12 mouse cellular contexts compared by ENCODE assay signal in the genomic region with DNA sequence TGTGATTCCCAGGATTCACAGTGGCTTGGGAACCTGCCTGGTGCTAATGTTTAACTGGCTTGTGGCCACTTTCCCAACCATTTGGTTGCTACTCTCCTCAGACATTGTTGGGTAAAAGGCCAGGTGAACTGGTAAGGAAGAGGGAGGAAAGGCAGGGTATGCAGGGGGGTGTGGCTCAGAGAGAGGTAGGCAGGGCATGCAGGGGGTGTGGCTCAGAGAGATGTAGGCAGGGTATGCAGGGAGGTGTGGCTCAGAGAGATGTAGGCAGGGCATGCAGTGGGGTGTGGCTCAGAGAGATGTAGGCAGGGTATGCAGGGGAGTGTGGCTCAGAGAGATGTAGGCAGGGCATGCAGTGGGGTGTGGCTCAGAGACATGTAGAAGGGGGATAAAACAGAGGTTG. TPM values are rescaled to one million over a fixed set of nuclear protein-coding genes. Genes with fewer than 3 reads are reported as not detected.
A peak's percentile ranks its signal among the peaks of the same experiment; 100 is the strongest.
DNase-seq lines count a peak whose midpoint lies in the region; ATAC-seq lines count a peak whose summit lies in the region.
"Had no signal": no experiment of that assay in that cellular context is flagged by ENCODE, and none has a peak within 500 bp of the region (broad histone marks: within the 10 kb centered on the region; RNA-seq: fewer than 3 reads in every experiment).

No protein-coding gene starts in this region.

- H3K4me1 ChIP-seq in midbrain, embryonic 13.5 days (replicated peaks), result no peaks in the 10 kb centered on the region
- H3K4me1 ChIP-seq in forebrain, embryonic 13.5 days, result no peaks in the 10 kb centered on the region
- H3K4me1 ChIP-seq: hindbrain, embryonic 15.5 days had no signal

- H3K36me3 ChIP-seq in midbrain, embryonic 13.5 days, result no peaks in the 10 kb centered on the region
- H3K36me3 ChIP-seq in forebrain, embryonic 13.5 days (ENCODE audit: poor library complexity, severe bottlenecking), result no peaks in the 10 kb centered on the region
- H3K36me3 ChIP-seq: hindbrain, embryonic 15.5 days had no signal

- H3K27ac ChIP-seq in midbrain, embryonic 13.5 days, result no peak overlapping the region
- H3K27ac ChIP-seq in forebrain, embryonic 13.5 days, result no peak overlapping the region
- H3K27ac ChIP-seq: hindbrain, embryonic 15.5 days had no signal

- peak; percentile 4 for DNase-seq in embryo, embryonic 11 days
- no peak for DNase-seq in embryo, embryonic 9.5 days (ENCODE audit: extremely low spot score)
- DNase-seq in c-Kit-positive CD71-positive TER-119-negative erythroid progenitor cells, embryonic 14.5 days (ENCODE audit: low read depth), result peak; percentile 17
- peak; percentile 39 for DNase-seq in kidney, postnatal 14 days
- DNase-seq in lung, postnatal 10 days, result peak; percentile 11
- DNase-seq in testis, postnatal 10 days (ENCODE audit: low spot score), result no peak
- DNase-seq: cerebellum, adult 9-10 months; heart, adult 18-20 months; spleen, adult 18-20 months had no signal

- H3K9me3 ChIP-seq in midbrain, embryonic 13.5 days, result no peaks in the 10 kb centered on the region
- H3K9me3 ChIP-seq in forebrain, embryonic 13.5 days (replicated peaks), result no peaks in the 10 kb centered on the region
- H3K9me3 ChIP-seq: hindbrain, embryonic 15.5 days had no signal

- no peak overlapping the region for H3K9ac ChIP-seq in midbrain, embryonic 13.5 days (replicated peaks)
- H3K9ac ChIP-seq in forebrain, embryonic 13.5 days, result no peak overlapping the region
- H3K9ac ChIP-seq: hindbrain, embryonic 15.5 days had no signal

- ATAC-seq in midbrain, embryonic 13.5 days, result no peak
- no peak for ATAC-seq in forebrain, embryonic 13.5 days

- H3K4me3 ChIP-seq in midbrain, embryonic 13.5 days (replicated peaks), result no peak overlapping the region
- no peak overlapping the region for H3K4me3 ChIP-seq in forebrain, embryonic 13.5 days
- H3K4me3 ChIP-seq: hindbrain, embryonic 15.5 days had no signal

- no peak overlapping the region for H3K4me2 ChIP-seq in midbrain, embryonic 13.5 days (replicated peaks)
- no peak overlapping the region for H3K4me2 ChIP-seq in forebrain, embryonic 13.5 days
- H3K4me2 ChIP-seq: hindbrain, embryonic 15.5 days had no signal

- peaks cover 6% of the 10 kb centered on the region; the same call in 1 of the 2 replicates for H3K27me3 ChIP-seq in midbrain, embryonic 13.5 days
- H3K27me3 ChIP-seq in forebrain, embryonic 13.5 days, result peaks cover 7% of the 10 kb centered on the region; the same call in 1 of the 2 replicates
- H3K27me3 ChIP-seq: hindbrain, embryonic 15.5 days had no signal

RNA-seq across cellular contexts. Expression of gene Prps1, which starts 49.9 kb away (rescaled TPM):
- 64.2 and 66.4 TPM in 2 replicates for polyA plus RNA-seq in midbrain, embryonic 13.5 days (2015; fragmentation: Nextera tagmentation; extraction: Ambion mirVana)
- 66.1 and 71.9 TPM in 2 replicates for polyA plus RNA-seq in forebrain, embryonic 13.5 days (2015; fragmentation: Nextera tagmentation; extraction: Ambion mirVana)

Comparison
In these comparisons a context has a peak if more than half of its experiments do, and no peak if none do; other contexts are left out.
1. DNase-seq: peak in embryo, embryonic 11 days (single experiment), c-Kit-positive CD71-positive TER-119-negative erythroid progenitor cells, embryonic 14.5 days (single experiment), kidney, postnatal 14 days (single experiment) and lung, postnatal 10 days (single experiment); none in embryo, embryonic 9.5 days (single experiment) and testis, postnatal 10 days (single experiment).